Mouse (Mus musculus): Measurements from ENCODE around the gene Zfp966.
"Not testable (repeated sequence)": the region's sequence is repeated elsewhere in the genome, so short reads cannot be mapped to it uniquely, and the experiment has no call there.

The Zfp966 gene

DNA sequence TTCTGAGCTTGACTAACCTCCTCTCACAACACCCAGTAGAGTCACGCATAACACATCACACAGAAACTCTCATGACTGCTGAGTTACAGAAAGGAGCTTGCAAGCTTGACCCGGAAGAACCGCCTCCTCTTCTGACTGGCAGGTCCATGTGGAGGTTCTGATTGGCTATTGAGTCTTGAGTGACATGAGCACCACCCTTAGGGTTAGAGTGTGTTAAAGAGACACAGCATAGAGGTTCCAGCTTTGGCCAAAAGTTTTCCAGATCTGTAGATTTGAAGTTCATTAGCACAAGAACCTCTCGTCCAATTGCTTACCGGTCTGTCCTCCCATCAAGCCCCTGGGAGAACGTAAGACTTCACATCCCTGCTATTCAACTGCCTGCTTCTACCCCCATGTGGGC, at the start of gene Zfp966:
Zfp966 (minus strand) TSS at position 101 of the 400 bp plus-strand sequence.
- DNase-seq (ENCODE audit: low read depth): not testable (repeated sequence)

DNA sequence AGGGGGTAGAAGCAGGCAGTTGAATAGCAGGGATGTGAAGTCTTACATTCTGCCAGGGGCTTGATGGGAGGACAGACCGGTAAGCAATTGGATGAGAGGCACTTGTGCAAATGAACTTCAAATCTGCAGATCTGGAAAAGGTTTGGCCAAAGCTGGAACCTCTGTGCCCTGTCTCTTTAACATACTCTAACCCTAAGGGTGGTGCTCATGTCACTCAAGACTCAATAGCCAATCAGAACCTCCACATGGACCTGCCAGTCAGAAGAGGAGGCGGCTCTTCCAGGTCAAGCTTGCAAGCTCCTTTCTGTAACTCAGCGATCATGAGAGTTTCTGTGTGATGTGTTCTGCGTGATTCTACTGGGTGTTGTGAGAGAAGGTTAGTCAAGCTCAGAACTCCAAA, 34.1 kb upstream of the Zfp966 start, which contains the start of gene Gm2026:
Gm2026 (plus strand) TSS at position 301 of the 400 bp plus-strand sequence.
- DNase-seq (ENCODE audit: low read depth): not testable (repeated sequence)

DNA sequence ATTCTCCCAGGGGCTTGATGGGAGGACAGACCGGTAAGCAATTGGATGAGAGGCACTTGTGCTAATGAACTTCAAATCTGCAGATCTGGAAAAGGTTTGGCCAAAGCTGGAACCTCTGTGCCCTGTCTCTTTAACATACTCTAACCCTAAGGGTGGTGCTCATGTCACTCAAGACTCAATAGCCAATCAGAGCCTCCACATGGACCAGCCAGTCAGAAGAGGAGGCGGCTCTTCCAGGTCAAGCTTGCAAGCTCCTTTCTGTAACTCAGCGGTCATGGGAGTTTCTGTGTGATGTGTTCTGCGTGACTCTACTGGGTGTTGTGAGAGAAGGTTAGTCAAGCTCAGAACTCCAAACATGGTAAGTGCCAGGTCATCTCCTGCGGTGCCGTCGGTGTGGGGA, 61.9 kb downstream of the Zfp966 start, which contains the start of gene Gm6710:
Gm6710 (plus strand) TSS at position 196 of the 400 bp plus-strand sequence.
- DNase-seq (ENCODE audit: low read depth): not testable (repeated sequence)

Data from c-Kit-positive CD71-positive TER-119-negative erythroid progenitor cells, embryonic 14.5 days (primary cell).